Mouse (Mus musculus): Measurements from ENCODE around the gene Ccdc121. TPM values are rescaled to one million over a fixed set of nuclear protein-coding genes. Genes with fewer than 3 reads are reported as not detected.
A peak's percentile ranks its signal among the peaks of the same experiment; 100 is the strongest.

Ccdc121 gene
- not detected in 2 replicates for polyA plus RNA-seq (2015; fragmentation: Nextera tagmentation; extraction: Ambion mirVana)

DNA sequence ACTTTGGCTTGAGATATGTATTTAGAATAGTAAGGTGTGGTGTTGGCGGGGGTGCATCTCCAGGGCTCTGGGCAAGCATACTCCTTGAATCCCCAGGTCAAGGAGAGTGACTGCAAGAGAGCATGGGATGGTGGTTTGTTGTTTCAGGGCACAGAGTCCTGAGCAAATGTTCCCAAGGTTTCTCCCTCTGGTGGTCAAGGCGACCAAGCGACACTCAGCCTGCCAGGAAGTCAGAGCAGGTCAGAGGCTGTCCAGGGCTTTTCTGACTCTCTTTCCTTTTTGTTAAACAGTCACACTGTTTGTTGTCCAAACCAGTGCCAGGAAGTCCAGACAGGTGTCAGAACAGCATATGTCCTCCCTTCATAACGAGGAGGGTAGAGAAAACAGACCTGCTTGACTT lies at the start of gene Ccdc121:
Ccdc121 (minus strand) TSS at position 145 of the 400 bp plus-strand sequence.
- Histone ChIP-seq H3K9ac (no peak within 1 kb of the TSS), H3K9me3 (no peaks in the 10 kb centered on the region), H3K36me3 (no peaks in the 10 kb centered on the region), H3K4me1 (peaks cover 3% of the 10 kb centered on the region; the same call in 1 of the 2 replicates), H3K4me2 (no peak within 1 kb of the TSS), H3K4me3 (no peak within 1 kb of the TSS), H3K27ac (no peak within 1 kb of the TSS), H3K27me3 (no peaks in the 10 kb centered on the region)
- ATAC-seq (ENCODE audit: insufficient number of reproducible peaks, insufficient read depth, low FRiP score, low TSS enrichment, low read depth), result no peak
- 71% methylated on average over 4 of the region's 4 CpGs for WGBS

DNA sequence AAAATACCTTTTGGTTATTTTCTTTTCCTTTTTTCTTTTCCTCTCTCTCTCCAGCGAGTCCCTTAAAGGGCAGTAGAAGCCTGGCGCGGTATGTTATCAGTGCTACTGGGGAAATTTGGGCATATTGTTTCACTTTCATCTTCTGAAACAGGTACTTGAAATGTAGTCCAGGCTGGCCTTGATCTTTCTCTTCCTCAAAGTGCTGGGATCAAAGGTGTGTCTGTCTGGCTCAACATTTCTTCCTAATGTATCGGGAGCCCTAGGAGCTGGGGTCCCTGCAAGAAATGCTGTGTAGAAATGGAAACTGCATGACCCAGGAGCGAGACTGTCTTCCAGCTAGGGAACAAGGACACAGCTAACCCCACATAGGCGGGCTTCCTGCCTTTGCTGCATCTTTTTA lies 49.1 kb upstream of the Ccdc121 start:
- Histone ChIP-seq H3K36me3 (no peaks in the 10 kb centered on the region), H3K27me3 (no peaks in the 10 kb centered on the region), H3K9me3 (no peaks in the 10 kb centered on the region), H3K4me1 (peaks cover 15% of the 10 kb centered on the region), H3K27ac (no peak overlapping the region), H3K9ac (no peak overlapping the region), H3K4me3 (no peak overlapping the region), H3K4me2 (no peak overlapping the region)
- ATAC-seq (ENCODE audit: insufficient number of reproducible peaks, insufficient read depth, low FRiP score, low TSS enrichment, low read depth), result no peak
- 80% methylated on average over 6 of the region's 6 CpGs for WGBS

DNA sequence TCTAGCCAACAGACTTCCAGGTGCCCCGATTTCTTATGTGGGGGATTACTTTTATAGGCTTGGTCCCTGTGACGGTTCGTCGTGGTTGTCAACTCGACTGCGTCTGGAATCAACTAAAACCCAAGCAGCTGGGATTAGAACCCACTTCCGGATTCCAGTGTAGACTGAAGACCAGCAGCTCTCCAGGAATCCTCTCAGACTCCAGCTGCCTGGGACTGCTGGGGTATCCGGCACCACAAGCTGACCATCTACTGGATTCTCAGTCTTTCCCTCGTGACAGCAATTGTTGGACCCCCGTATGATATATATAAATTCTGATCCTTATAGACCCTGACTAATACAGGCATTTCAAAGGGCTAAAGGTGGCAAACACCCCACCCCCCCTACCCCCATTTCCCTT lies 48.4 kb upstream of the Ccdc121 start:
- Histone ChIP-seq H3K27me3 (no peaks in the 10 kb centered on the region), H3K27ac (no peak overlapping the region), H3K4me2 (no peak overlapping the region), H3K4me1 (peaks cover 15% of the 10 kb centered on the region), H3K36me3 (no peaks in the 10 kb centered on the region), H3K9me3 (no peaks in the 10 kb centered on the region), H3K4me3 (no peak overlapping the region), H3K9ac (no peak overlapping the region)
- no peak for ATAC-seq (ENCODE audit: insufficient number of reproducible peaks, insufficient read depth, low FRiP score, low TSS enrichment, low read depth)
- 56% methylated on average over 10 of the region's 10 CpGs for WGBS

DNA sequence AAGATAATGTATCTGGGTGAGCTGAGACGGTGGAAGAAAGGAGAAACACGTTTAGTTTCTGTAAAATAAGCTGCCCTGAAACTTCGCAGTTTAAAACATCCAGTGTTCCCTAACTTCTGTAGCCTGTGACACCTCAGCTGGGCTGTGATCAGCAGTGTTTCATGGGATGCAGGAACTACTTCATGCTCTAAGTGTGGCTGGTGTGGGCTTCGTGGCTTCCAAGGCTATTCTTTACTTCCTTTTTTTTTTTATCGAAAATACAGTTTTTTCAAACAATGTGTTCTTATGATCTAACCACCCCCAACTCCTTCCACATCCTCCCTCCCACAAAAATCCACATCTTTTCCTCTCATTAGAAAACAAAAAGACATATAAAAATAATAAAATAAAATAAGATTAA lies 44.2 kb upstream of the Ccdc121 start:
- Histone ChIP-seq H3K4me1 (0 out of 2 replicates have a peak, but pooled peaks cover 4% of the 10 kb centered on the region), H3K27me3 (no peaks in the 10 kb centered on the region), H3K4me2 (no peak overlapping the region), H3K9me3 (no peaks in the 10 kb centered on the region), H3K4me3 (no peak overlapping the region), H3K9ac (no peak overlapping the region), H3K27ac (no peak overlapping the region), H3K36me3 (no peaks in the 10 kb centered on the region)
- ATAC-seq (ENCODE audit: insufficient number of reproducible peaks, insufficient read depth, low FRiP score, low TSS enrichment, low read depth), result no peak
- 74% methylated on average over 5 of the region's 5 CpGs for WGBS

DNA sequence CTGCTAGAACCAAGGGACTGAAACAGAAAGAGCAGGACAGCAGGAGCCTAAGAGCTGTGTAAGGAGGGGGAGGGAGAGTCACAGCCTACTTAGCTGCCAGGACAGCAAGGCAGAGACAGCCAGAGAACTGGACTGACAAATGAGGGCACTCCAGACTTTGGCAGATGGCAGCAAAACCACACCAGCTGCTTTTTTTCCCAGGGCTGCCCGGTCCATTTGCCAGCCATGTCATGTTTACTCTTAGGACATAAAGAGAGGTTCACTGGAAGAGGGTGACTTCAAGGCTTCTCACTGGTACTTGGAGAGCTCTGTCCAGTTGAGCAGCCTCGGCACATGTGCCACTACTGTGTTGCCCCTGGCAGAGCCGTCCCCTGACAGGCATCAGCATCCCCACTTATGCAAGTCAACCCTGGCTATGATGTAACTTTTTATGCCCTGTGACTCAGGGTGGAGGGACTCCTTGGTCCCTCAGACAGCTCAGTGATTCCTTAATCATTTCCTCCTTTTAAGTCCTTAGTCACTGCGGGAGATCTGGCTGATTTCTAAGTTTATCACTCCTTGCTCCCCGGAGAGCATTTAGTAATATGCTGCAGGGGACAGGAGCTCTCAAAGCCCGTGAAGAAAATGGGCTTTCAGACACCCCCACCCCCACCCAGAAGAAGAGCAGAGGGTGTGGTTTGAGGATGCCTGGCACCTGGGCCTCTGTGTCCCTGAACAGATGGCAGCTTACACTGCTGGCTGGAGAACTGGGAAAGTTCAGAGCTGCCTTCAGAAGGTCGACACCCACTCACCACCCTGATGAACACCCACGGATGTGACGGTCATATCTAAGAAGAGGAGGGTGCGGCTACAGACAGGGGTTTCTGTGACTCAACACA lies 41.5 kb upstream of the Ccdc121 start:
- H3K27me3 ChIP-seq, result no peaks in the 10 kb centered on the region
- no peak for ATAC-seq (ENCODE audit: insufficient number of reproducible peaks, insufficient read depth, low FRiP score, low TSS enrichment, low read depth)
- 45% methylated on average over 10 of the region's 10 CpGs for WGBS
- 0 out of 2 replicates have a peak, but pooled peaks cover 4% of the 10 kb centered on the region for H3K4me1 ChIP-seq
- no peaks in the 10 kb centered on the region for H3K9me3 ChIP-seq
- H3K36me3 ChIP-seq, result no peaks in the 10 kb centered on the region
- H3K4me3 ChIP-seq, result no peak overlapping the region
- no peak overlapping the region for H3K27ac ChIP-seq
- H3K4me2 ChIP-seq, result no peak overlapping the region
- no peak overlapping the region for H3K9ac ChIP-seq

DNA sequence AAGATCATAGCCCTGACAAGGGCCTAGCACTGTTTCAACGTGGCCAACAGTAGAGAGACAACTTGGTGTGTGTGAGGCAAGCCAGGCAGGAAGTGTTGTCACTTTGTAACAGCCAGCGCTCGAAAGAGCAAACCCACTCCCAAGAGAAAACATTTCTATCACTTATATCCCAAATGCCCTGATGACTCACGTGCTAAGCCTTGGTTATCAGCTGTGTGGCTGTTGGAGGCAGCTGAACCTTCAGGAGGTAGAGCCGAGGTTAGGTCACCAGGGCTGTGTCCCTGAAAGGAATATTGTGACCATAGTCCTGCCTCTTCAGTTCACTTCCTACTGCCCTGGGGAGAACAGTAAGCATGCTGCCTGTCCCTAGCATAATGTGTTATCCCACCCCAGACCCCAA lies 39.6 kb upstream of the Ccdc121 start:
- no peaks in the 10 kb centered on the region for H3K9me3 ChIP-seq
- no peaks in the 10 kb centered on the region for H3K36me3 ChIP-seq
- no peak overlapping the region for H3K4me3 ChIP-seq
- H3K4me1 ChIP-seq, result no peaks in the 10 kb centered on the region
- 68% methylated on average over 5 of the region's 5 CpGs for whole genome bisulfite sequencing
- H3K27me3 ChIP-seq, result no peaks in the 10 kb centered on the region
- H3K9ac ChIP-seq, result no peak overlapping the region
- H3K4me2 ChIP-seq, result no peak overlapping the region
- ATAC-seq (ENCODE audit: insufficient number of reproducible peaks, insufficient read depth, low FRiP score, low TSS enrichment, low read depth), result no peak
- H3K27ac ChIP-seq, result no peak overlapping the region

DNA sequence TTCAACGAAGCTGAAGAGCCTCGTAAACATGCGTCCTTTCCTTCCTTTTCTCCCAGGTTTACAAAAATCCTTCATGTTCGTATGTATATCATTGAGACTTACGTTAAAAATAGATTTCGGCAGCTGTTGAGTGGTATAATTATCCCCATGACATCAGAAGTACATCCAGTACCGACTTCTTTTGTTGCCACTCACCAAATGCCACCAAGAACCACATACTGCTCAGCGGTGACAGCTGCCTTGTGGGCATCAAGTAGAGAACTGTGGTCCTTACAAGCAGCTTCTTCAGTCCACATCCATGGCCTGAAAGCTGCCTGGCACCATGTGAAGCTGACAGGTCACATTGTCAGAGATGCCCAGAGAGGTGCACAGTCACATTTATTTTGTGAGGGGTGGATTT lies 38.7 kb upstream of the Ccdc121 start:
- 87% methylated on average over 8 of the region's 8 CpGs for WGBS
- no peaks in the 10 kb centered on the region for H3K36me3 ChIP-seq
- no peak overlapping the region for H3K4me3 ChIP-seq
- no peaks in the 10 kb centered on the region for H3K9me3 ChIP-seq
- H3K27ac ChIP-seq, result no peak overlapping the region
- H3K9ac ChIP-seq, result no peak overlapping the region
- 0 out of 2 replicates have a peak, but pooled peaks cover 2% of the 10 kb centered on the region for H3K4me1 ChIP-seq
- no peak for ATAC-seq (ENCODE audit: insufficient number of reproducible peaks, insufficient read depth, low FRiP score, low TSS enrichment, low read depth)
- no peak overlapping the region for H3K4me2 ChIP-seq
- no peaks in the 10 kb centered on the region for H3K27me3 ChIP-seq

DNA sequence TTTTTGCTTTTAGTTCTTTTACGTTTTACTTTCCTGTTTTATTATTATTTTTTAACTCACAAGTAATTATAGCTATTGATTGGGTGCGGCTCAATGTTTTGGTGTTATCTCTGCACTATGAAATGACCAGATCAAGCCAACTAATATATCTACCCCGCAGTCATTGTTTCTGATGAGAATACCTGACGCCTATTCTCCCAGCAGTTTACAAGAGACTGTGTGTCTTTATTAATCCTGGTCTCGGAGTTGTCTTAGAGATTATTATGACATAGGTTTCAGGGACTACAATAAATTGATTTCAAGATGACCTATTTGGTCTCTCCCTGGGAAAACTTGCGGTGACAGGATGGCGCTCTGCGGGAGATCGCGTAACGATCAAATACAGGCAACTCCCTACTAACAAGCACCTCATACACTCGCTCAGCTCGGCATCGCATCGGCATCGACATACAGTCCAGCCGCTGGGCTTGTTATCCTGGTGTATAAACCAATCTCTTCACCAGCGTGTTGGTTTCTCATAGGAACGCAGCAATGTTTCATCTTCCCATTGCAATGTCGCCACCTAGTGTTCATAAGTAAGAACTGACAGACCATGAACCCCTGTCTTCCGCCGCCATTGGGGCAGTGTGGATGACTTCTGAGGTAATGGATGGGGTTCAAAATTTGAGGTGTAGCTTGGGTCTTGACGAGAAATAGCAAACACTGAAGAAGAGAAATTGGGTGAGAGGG lies 34.0 kb upstream of the Ccdc121 start:
- Histone ChIP-seq H3K27ac (no peak overlapping the region), H3K27me3 (peaks cover 11% of the 10 kb centered on the region; the same call in 1 of the 2 replicates), H3K4me1 (peaks cover 11% of the 10 kb centered on the region), H3K9ac (no peak overlapping the region), H3K36me3 (no peaks in the 10 kb centered on the region), H3K4me2 (peak overlapping the region; percentile 44; the same call in 1 of the 2 replicates), H3K9me3 (no peaks in the 10 kb centered on the region), H3K4me3 (no peak overlapping the region)
- WGBS, result 28% methylated on average over 23 of the region's 23 CpGs
- no peak for ATAC-seq (ENCODE audit: insufficient number of reproducible peaks, insufficient read depth, low FRiP score, low TSS enrichment, low read depth)

DNA sequence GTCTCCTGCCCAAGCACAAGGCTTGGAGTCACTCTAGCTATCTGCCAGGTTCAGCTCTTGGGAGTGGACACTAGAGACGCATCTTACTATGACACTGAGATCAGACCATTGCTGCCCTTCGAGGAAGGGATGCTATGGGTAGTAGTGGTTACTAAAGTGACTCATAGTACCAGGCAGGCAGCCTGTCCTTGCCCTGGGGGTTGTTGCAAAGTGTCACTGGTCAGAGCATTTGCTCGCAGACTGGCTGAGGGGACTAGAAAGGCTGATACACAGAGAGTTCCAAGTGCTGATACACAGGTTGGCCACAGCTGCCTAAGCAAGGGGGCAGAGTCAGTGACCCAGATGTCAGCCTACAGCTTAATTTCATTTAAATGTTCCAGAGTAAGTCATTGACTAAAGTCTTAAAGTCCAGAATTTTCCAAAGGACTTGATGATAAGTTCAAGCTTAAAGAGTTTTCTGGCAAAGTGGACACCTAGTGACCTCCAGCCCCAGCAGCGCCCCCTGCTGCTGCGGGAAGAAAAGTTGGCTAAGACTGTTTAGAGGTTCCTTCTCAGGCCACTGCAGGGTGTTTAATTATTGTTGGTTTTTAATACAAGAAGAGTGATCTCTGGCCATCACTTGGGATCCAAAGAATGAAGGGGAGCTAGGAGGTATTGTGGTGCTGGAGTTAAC lies 32.6 kb upstream of the Ccdc121 start:
- Histone ChIP-seq H3K27ac (no peak overlapping the region), H3K4me2 (no peak overlapping the region), H3K36me3 (no peaks in the 10 kb centered on the region), H3K9ac (no peak overlapping the region), H3K4me3 (no peak overlapping the region), H3K9me3 (no peaks in the 10 kb centered on the region), H3K27me3 (peaks cover 11% of the 10 kb centered on the region; the same call in 1 of the 2 replicates), H3K4me1 (peaks cover 12% of the 10 kb centered on the region)
- 66% methylated on average over 5 of the region's 5 CpGs for WGBS
- no peak for ATAC-seq (ENCODE audit: insufficient number of reproducible peaks, insufficient read depth, low FRiP score, low TSS enrichment, low read depth)

DNA sequence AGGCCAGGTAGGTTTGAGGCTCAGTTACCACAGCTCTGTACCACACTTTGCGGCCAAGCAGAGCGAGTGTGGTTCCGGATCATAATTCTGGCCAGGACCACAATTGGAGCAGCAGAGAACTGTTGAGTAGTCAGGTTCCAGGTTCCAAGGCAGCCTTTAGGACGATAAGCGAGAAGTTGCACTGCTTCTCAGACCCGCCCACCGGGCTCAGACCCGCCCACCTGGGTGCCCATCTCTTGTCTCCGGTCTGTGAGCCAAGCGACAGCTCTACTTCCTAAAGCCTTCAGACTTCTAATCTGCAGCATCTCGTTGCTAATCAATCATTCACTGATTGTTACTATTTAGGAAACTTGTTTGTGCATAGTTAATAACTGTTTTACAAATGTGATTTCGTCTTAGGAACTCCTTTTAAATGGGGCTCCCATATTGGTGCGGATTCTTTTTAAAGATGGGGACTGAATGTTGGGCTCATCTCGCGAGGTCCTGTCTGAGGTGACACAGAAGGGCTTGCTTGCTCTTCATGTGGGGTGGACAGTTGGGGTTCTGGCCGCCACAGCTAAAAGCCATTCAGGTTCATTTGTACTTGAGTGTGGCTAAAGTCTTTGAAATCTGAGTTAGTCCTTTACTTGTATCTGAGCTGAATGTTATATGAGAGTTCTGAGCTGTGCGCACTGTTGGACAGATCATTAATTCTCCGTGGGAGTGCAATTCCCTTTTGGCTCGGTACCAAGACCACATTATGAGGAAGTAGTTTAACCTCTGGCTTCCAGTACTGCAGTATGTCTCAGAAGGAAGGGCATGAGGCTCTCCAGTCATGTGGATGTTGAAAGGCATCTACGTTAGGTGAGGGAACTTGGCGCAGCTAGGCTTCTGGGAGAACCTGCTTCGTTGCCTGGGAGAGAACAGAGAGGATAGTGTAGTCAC lies 28.9 kb upstream of the Ccdc121 start:
- 71% methylated on average over 22 of the region's 22 CpGs for WGBS
- no peak overlapping the region for H3K4me3 ChIP-seq
- no peak for ATAC-seq (ENCODE audit: insufficient number of reproducible peaks, insufficient read depth, low FRiP score, low TSS enrichment, low read depth)

More for the DNA sequence above, 28.9 kb upstream of the Ccdc121 start:
- peaks cover 11% of the 10 kb centered on the region; the same call in 1 of the 2 replicates for H3K27me3 ChIP-seq
- no peak overlapping the region for H3K9ac ChIP-seq
- H3K4me1 ChIP-seq, result peaks cover 14% of the 10 kb centered on the region
- no peak overlapping the region for H3K27ac ChIP-seq
- H3K36me3 ChIP-seq, result no peaks in the 10 kb centered on the region
- H3K9me3 ChIP-seq, result no peaks in the 10 kb centered on the region
- H3K4me2 ChIP-seq, result no peak overlapping the region
